Mouse (Mus musculus): ENCODE measurements at regions not wholly inside any gene's neighbourhood (a gene's known extent, or its start where the extent isn't known, plus 50 kb on each side); places are given as distances from the start of the nearest gene placed in this dataset.

DNA sequence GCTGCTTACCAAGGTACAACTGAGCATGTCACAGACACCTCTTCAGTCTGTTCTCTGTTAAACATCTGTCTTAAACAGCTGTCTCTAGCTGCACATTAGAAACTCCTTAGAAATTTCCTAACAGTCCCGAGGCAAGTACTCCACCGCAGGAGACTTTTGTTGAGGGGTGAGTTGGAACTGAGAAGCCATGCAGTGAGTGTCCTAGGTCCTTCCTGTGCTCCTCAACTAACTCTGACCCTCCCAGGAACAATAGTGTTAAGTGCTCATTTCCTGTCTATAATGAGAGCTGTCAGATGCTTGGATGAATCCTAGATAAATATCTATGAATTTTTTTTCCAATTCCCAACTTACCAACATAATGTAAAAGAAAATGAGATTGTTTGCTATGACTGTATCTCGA lies 141.1 kb downstream of the Slc35b3 start:
- DNase-seq (ENCODE audit: low spot score): no peak
- H3K4me3 ChIP-seq (ENCODE audit: low read depth, low read length): no peak overlapping the region
- H3K4me2 ChIP-seq (ENCODE audit: low read depth, low read length): no peak overlapping the region
- no peaks in the 10 kb centered on the region for H3K27me3 ChIP-seq (replicated peaks; ENCODE audit: control insufficient read depth, insufficient read depth, low read length)
- no peaks in the 10 kb centered on the region for H3K9me3 ChIP-seq (ENCODE audit: control insufficient read depth, low read length)
- H3K9ac ChIP-seq (ENCODE audit: low read depth, low read length): no peak overlapping the region
- H3K36me3 ChIP-seq (ENCODE audit: control insufficient read depth, insufficient read depth, low read length): no peaks in the 10 kb centered on the region
- WGBS: 76% methylated on average over 3 of the region's 3 CpGs
- no peaks in the 10 kb centered on the region for H3K4me1 ChIP-seq (ENCODE audit: control insufficient read depth, insufficient read depth, low read length)
- no peak for ATAC-seq (ENCODE audit: low read depth)
- no peak overlapping the region for H3K27ac ChIP-seq (replicated peaks; ENCODE audit: low read depth, low read length)

DNA sequence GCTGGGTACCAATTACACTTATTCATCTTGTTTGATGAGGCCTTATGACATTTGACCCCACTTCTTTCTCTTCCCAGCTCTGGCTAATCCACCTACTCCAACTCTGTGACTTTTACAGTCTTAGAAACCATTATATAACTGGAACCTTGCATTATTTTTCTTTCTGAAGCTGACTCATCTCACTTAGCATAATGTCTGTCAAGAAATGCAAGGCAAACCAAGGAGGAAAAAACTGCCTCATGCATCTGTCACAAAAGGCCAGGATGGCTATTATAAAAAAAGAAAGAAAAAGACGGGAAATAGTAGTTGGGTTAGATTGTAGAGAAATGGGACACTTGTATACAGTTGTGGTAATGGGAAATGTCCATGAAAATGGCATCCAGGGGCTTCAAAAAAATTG lies 141.9 kb downstream of the Slc35b3 start:
- no peak overlapping the region for H3K27ac ChIP-seq (replicated peaks; ENCODE audit: low read depth, low read length)
- WGBS: 86% methylated on average over 1 of the region's 1 CpGs

DNA sequence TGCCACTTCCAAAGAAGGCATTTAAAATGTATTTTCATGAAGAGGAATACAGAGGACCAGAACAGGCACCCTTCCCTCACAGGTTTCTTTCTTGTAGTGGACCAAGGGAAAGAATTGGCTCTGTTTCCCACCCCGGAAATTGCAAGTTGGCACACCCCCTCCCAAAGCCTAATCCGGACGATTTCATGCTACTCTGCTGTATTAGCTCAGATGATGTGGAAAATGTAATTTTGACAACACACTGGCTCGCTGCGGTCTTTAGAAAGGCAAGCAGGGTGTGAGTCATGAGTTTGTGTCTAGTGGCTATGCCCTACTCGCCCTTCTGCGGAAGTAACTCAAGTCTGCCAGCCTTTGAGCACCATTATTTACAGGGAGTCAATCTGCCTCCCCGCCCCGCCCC lies 144.4 kb downstream of the Slc35b3 start:
- Histone ChIP-seq H3K4me3 (ENCODE audit: low read depth, low read length) (no peak overlapping the region), H3K4me2 (ENCODE audit: low read depth, low read length) (no peak overlapping the region), H3K27me3 (replicated peaks; ENCODE audit: control insufficient read depth, insufficient read depth, low read length) (no peaks in the 10 kb centered on the region), H3K27ac (replicated peaks; ENCODE audit: low read depth, low read length) (no peak overlapping the region), H3K9ac (ENCODE audit: low read depth, low read length) (no peak overlapping the region), H3K9me3 (ENCODE audit: control insufficient read depth, low read length) (no peaks in the 10 kb centered on the region), H3K4me1 (ENCODE audit: control insufficient read depth, insufficient read depth, low read length) (no peaks in the 10 kb centered on the region), H3K36me3 (ENCODE audit: control insufficient read depth, insufficient read depth, low read length) (no peaks in the 10 kb centered on the region)
- WGBS: 74% methylated on average over 9 of the region's 9 CpGs
- ATAC-seq (ENCODE audit: low read depth) (no peak), DNase-seq (ENCODE audit: low spot score) (peak; percentile 12)

More for the DNA sequence above, 141.9 kb downstream of the Slc35b3 start:
- H3K9ac ChIP-seq (ENCODE audit: low read depth, low read length): no peak overlapping the region
- DNase-seq (ENCODE audit: low spot score) (no peak), ATAC-seq (ENCODE audit: low read depth) (no peak)
- H3K4me3 ChIP-seq (ENCODE audit: low read depth, low read length): no peak overlapping the region
- no peak overlapping the region for H3K4me2 ChIP-seq (ENCODE audit: low read depth, low read length)
- no peaks in the 10 kb centered on the region for H3K9me3 ChIP-seq (ENCODE audit: control insufficient read depth, low read length)
- no peaks in the 10 kb centered on the region for H3K36me3 ChIP-seq (ENCODE audit: control insufficient read depth, insufficient read depth, low read length)
- no peaks in the 10 kb centered on the region for H3K4me1 ChIP-seq (ENCODE audit: control insufficient read depth, insufficient read depth, low read length)
- H3K27me3 ChIP-seq (replicated peaks; ENCODE audit: control insufficient read depth, insufficient read depth, low read length): no peaks in the 10 kb centered on the region

DNA sequence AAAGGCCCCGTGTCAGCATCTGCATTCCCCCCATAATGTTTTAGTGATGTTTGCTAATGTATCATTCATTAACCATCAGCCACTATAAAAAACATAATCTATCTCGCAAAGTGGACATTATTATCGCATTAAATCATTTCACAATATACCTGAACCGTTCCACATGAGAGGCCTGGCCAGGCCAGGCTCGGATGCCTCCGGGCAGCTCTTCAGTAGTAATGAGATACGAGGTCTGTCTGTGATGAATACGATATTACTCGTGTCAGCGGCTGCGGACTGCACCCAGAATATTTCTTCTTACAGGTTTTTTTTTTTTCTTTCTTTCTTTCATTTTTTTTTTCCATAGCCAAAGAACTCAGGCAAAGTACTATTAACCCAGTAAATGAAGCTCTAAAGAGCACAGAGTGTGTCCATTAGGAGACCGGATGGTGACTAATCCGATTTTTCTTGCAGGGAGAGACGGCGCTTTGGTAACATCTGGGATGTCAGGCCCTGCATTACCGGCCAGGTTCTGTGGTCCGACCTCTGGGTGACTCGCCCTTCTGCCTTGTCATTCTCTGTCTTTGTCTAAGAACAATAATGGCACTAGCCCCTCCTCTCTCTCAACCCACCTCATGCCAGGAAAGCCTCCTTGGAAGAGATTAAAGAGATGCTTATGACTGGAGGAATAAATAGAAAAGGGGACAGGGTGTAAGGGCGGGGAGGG lies 145.5 kb downstream of the Slc35b3 start:
- no peaks in the 10 kb centered on the region for H3K4me1 ChIP-seq (ENCODE audit: control insufficient read depth, insufficient read depth, low read length)
- DNase-seq (ENCODE audit: low spot score) (no peak), ATAC-seq (ENCODE audit: low read depth) (no peak)
- no peak overlapping the region for H3K4me3 ChIP-seq (ENCODE audit: low read depth, low read length)
- no peak overlapping the region for H3K9ac ChIP-seq (ENCODE audit: low read depth, low read length)
- no peak overlapping the region for H3K4me2 ChIP-seq (ENCODE audit: low read depth, low read length)
- no peaks in the 10 kb centered on the region for H3K9me3 ChIP-seq (ENCODE audit: control insufficient read depth, low read length)
- no peak overlapping the region for H3K27ac ChIP-seq (replicated peaks; ENCODE audit: low read depth, low read length)
- WGBS: 77% methylated on average over 19 of the region's 19 CpGs
- H3K27me3 ChIP-seq (replicated peaks; ENCODE audit: control insufficient read depth, insufficient read depth, low read length): no peaks in the 10 kb centered on the region
- no peaks in the 10 kb centered on the region for H3K36me3 ChIP-seq (ENCODE audit: control insufficient read depth, insufficient read depth, low read length)

DNA sequence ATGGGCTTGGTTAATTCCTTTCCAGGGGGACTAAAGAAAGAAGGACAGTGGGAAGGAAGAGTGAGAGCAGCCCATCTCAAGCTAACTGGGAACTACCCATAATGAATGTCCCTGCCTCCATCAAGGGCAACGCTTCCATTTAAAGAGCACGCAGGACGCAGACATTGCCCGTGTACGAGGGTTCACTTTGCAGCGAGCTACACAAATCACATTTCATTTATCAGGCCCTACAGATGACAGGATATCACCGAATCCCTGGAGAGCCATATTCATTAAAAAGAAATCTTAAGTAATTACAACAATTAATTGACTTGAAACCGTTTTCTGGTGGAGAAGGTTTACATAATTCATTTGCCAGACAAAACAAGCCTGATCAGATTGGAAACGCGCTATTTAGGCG lies 139.7 kb upstream of the Eef1e1 start:
- ATAC-seq (ENCODE audit: low read depth) (no peak), DNase-seq (ENCODE audit: low spot score) (no peak)
- H3K36me3 ChIP-seq (ENCODE audit: control insufficient read depth, insufficient read depth, low read length): no peaks in the 10 kb centered on the region
- no peaks in the 10 kb centered on the region for H3K4me1 ChIP-seq (ENCODE audit: control insufficient read depth, insufficient read depth, low read length)
- no peaks in the 10 kb centered on the region for H3K9me3 ChIP-seq (ENCODE audit: control insufficient read depth, low read length)
- H3K9ac ChIP-seq (ENCODE audit: low read depth, low read length): no peak overlapping the region
- no peak overlapping the region for H3K4me2 ChIP-seq (ENCODE audit: low read depth, low read length)
- WGBS: 79% methylated on average over 11 of the region's 11 CpGs
- no peak overlapping the region for H3K4me3 ChIP-seq (ENCODE audit: low read depth, low read length)
- H3K27me3 ChIP-seq (replicated peaks; ENCODE audit: control insufficient read depth, insufficient read depth, low read length): no peaks in the 10 kb centered on the region
- no peak overlapping the region for H3K27ac ChIP-seq (replicated peaks; ENCODE audit: low read depth, low read length)

DNA sequence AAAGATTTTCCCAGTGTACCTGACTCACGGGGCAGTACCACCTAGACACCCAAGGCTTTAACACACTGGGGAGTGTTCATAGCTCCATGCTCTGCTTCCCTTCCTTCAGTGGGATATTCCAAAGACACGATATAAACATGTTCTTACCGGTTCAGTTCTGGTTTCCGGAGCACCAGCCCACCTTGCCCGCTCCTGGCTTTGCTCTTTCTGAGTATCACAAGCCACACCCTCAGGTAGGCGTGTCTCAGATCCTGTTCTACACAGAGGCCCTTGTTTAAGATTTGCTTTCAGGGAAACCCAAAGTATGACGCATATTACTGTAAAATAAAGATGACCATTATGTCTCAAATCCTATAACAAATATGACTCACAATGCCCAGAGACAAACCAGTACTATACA lies 134.6 kb upstream of the Eef1e1 start:
- no peak overlapping the region for H3K27ac ChIP-seq (replicated peaks; ENCODE audit: low read depth, low read length)
- WGBS: 25% methylated on average over 7 of the region's 7 CpGs
- ATAC-seq (ENCODE audit: low read depth): peak; percentile 60; the same call in 1 of the 2 replicates
- H3K9me3 ChIP-seq (ENCODE audit: control insufficient read depth, low read length): no peaks in the 10 kb centered on the region
- H3K4me2 ChIP-seq (ENCODE audit: low read depth, low read length): peak overlapping the region; percentile 33
- DNase-seq (ENCODE audit: low spot score): peak; percentile 65
- H3K4me1 ChIP-seq (ENCODE audit: control insufficient read depth, insufficient read depth, low read length): no peaks in the 10 kb centered on the region
- H3K4me3 ChIP-seq (ENCODE audit: low read depth, low read length): no peak overlapping the region
- no peaks in the 10 kb centered on the region for H3K27me3 ChIP-seq (replicated peaks; ENCODE audit: control insufficient read depth, insufficient read depth, low read length)
- no peaks in the 10 kb centered on the region for H3K36me3 ChIP-seq (ENCODE audit: control insufficient read depth, insufficient read depth, low read length)
- H3K9ac ChIP-seq (ENCODE audit: low read depth, low read length): no peak overlapping the region

DNA sequence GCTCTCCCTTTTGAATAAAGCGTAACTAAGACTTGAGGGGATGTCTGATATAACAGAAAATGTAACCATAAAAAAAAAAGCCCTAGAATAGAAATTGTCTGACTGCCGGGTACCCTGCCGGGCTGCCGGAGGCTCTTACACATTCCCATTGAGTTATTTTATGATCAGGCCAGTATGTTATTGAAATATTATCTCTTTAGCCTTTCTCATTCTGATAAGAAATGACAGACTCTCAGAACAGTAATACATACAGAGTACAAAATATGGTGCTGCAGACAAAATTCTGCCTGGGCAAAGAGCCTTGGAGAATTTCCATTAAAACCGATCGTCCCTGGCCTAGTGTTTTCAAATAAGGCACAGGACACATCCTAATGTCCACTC lies 121.8 kb upstream of the Eef1e1 start:
- Histone ChIP-seq H3K27me3 (replicated peaks; ENCODE audit: control insufficient read depth, insufficient read depth, low read length) (no peaks in the 10 kb centered on the region), H3K27ac (replicated peaks; ENCODE audit: low read depth, low read length) (no peak overlapping the region), H3K9ac (ENCODE audit: low read depth, low read length) (no peak overlapping the region), H3K36me3 (ENCODE audit: control insufficient read depth, insufficient read depth, low read length) (no peaks in the 10 kb centered on the region), H3K9me3 (ENCODE audit: control insufficient read depth, low read length) (no peaks in the 10 kb centered on the region), H3K4me2 (ENCODE audit: low read depth, low read length) (no peak overlapping the region), H3K4me1 (ENCODE audit: control insufficient read depth, insufficient read depth, low read length) (no peaks in the 10 kb centered on the region), H3K4me3 (ENCODE audit: low read depth, low read length) (no peak overlapping the region)
- no peak for ATAC-seq (ENCODE audit: low read depth)
- DNase-seq (ENCODE audit: low spot score): no peak
- WGBS: 60% methylated on average over 6 of the region's 6 CpGs

DNA sequence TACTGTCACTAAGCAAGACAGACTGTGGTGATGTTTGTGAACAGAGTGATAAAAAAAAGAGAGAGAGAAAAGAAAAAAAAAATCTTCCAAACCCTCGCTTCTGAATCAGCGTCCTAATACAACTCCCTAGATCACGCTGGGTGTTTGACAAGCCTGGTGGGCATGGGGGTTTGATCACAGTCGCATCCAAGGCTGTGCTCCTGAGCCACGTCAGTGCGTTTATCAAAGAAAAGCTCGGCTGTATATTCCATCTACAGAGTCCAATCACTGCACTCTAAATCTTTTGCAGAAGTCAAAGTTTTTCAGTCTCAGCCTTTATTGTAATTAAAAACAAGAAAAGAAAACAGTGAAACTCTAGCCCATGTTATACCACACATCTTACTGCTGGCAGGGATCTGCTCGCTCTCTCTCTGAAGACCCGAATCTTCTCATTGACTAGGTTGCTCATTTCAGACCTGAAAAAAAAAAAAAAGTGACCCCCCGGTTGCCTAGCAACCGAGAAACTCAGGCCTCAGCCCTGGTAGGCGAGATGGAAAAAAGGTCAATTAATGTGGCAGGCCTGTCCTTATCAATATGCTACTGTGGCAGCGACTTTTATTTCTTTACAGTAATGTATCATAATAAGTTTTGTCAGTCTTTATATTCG lies 121.2 kb upstream of the Eef1e1 start:
- Histone ChIP-seq H3K4me1 (ENCODE audit: control insufficient read depth, insufficient read depth, low read length) (no peaks in the 10 kb centered on the region), H3K4me3 (ENCODE audit: low read depth, low read length) (no peak overlapping the region), H3K27ac (replicated peaks; ENCODE audit: low read depth, low read length) (no peak overlapping the region), H3K36me3 (ENCODE audit: control insufficient read depth, insufficient read depth, low read length) (no peaks in the 10 kb centered on the region), H3K9ac (ENCODE audit: low read depth, low read length) (no peak overlapping the region), H3K27me3 (replicated peaks; ENCODE audit: control insufficient read depth, insufficient read depth, low read length) (no peaks in the 10 kb centered on the region), H3K4me2 (ENCODE audit: low read depth, low read length) (no peak overlapping the region), H3K9me3 (ENCODE audit: control insufficient read depth, low read length) (no peaks in the 10 kb centered on the region)
- ATAC-seq (ENCODE audit: low read depth) (no peak), DNase-seq (ENCODE audit: low spot score) (no peak)
- WGBS: 53% methylated on average over 14 of the region's 14 CpGs

DNA sequence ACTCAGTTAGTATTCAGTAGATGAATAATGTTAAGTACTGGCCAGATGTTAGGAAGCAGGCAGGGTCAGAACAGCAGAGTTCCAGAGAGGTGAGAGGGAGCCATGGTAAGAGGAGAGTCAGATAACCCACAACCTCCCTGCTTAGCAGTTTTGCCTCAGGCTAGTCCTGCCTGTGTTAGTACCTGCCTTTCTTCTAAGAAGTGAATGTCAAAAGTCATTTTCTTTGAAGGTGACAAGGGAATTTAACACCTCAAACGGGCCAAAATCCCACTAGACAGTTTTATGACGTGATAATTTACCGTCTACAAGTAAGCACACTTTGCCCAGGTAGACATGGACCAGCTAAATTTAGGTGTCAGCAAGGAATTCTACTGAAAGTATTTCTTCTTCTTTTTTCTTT lies 117.7 kb upstream of the Eef1e1 start:
- Histone ChIP-seq H3K27me3 (replicated peaks; ENCODE audit: control insufficient read depth, insufficient read depth, low read length) (no peaks in the 10 kb centered on the region), H3K9me3 (ENCODE audit: control insufficient read depth, low read length) (no peaks in the 10 kb centered on the region), H3K36me3 (ENCODE audit: control insufficient read depth, insufficient read depth, low read length) (no peaks in the 10 kb centered on the region), H3K4me2 (ENCODE audit: low read depth, low read length) (no peak overlapping the region), H3K4me1 (ENCODE audit: control insufficient read depth, insufficient read depth, low read length) (no peaks in the 10 kb centered on the region), H3K4me3 (ENCODE audit: low read depth, low read length) (no peak overlapping the region), H3K27ac (replicated peaks; ENCODE audit: low read depth, low read length) (no peak overlapping the region), H3K9ac (ENCODE audit: low read depth, low read length) (no peak overlapping the region)
- no peak for ATAC-seq (ENCODE audit: low read depth)
- WGBS: 71% methylated on average over 3 of the region's 3 CpGs
- no peak for DNase-seq (ENCODE audit: low spot score)
